Mouse (Mus musculus) thymus, adult 2 months (tissue): ENCODE data around the gene Lgsn.

Experiments used
- CTCF ChIP-seq: fragments of 200-500 bp; IDR thresholded peaks from 2 replicates; pipeline ENCODE4 v1.5.1; 2012; ENCODE audit warnings: mild to moderate bottlenecking, control low read depth, low read length, moderate library complexity, borderline replicate concordance; ENCODE audit not compliant: control insufficient read depth, poor library complexity, insufficient read depth; ENCODE audit errors: extremely low read depth
- POLR2A ChIP-seq: fragments of 200-500 bp; IDR thresholded peaks from 2 replicates; pipeline ENCODE4 v1.6.1; 2012; ENCODE audit warnings: mild to moderate bottlenecking, low read length, control low read depth, moderate library complexity; ENCODE audit not compliant: control insufficient read depth, poor library complexity, insufficient read depth; ENCODE audit errors: extremely low read depth

GRCm38 (mm10) chr1:31210144-31210543 is 33.9 kb downstream of the Lgsn start:
- no peak for TF ChIP-seq CTCF
- TF ChIP-seq POLR2A = no peak
